Mouse (Mus musculus): Measurements from ENCODE around the gene Nhsl2. TPM values are rescaled to one million over a fixed set of nuclear protein-coding genes. Genes with fewer than 3 reads are reported as not detected.

Gene Nhsl2
- polyA plus RNA-seq, 1 experiment from 2014 or later = 30.5 TPM

DNA sequence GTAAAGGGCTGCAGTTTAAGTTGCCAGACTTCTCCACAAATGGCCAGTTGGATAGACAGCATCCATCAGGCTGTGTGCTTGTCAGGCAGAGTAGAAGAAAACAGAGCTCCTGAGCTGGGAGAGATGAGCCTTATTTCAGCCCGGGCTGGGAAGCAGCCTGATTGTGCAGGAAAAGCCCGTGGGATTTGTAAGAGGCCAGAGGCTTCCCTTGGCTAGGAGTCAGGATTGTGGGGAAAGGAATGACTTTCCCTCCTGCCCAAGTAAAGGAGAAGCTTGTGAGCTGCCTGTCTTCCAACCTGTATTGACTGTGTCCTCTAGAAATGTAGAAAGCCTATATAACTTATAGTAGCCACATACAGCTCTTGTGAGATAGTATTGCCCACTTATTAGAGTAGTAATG is 27.0 kb downstream of the Nhsl2 start:
- Histone ChIP-seq H3K27ac (no peak overlapping the region), H3K4me3 (no peak overlapping the region), H3K4me1 (peaks cover 18% of the 10 kb centered on the region), H3K9me3 (no peaks in the 10 kb centered on the region), H3K36me3 (no peaks in the 10 kb centered on the region), H3K27me3 (ENCODE audit: insufficient read depth, poor library complexity, severe bottlenecking) (peaks cover 12% of the 10 kb centered on the region; the same call in 1 of the 2 replicates)
- DNase-seq (ENCODE audit: low spot score) = no peak
- WGBS = 51% methylated on average over 2 of the region's 2 CpGs

DNA sequence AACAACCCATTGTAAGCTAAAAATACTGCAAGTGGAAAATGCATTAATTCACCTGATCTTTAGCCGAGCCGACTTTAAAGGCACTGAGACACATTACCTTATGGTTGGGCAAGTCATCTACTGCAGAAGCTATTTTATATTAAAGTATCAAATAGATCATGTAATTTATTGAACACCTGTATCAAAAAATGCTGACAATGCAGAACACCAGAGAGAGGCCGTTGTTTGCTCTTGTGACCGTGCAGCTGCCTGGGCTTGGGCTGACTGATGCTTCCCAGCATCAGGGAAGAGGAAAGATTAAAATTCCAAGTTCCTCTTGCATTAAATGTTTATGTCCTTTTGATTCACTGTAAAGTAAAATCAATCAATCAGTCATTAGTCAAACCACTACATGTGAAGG is 28.7 kb downstream of the Nhsl2 start:
- Histone ChIP-seq H3K9me3 (no peaks in the 10 kb centered on the region), H3K27me3 (ENCODE audit: insufficient read depth, poor library complexity, severe bottlenecking) (peaks cover 12% of the 10 kb centered on the region; the same call in 1 of the 2 replicates), H3K36me3 (no peaks in the 10 kb centered on the region), H3K4me1 (peaks cover 31% of the 10 kb centered on the region), H3K27ac (no peak overlapping the region), H3K4me3 (no peak overlapping the region)
- WGBS = 64% methylated on average over 4 of the region's 4 CpGs
- DNase-seq (ENCODE audit: low spot score) = no peak

DNA sequence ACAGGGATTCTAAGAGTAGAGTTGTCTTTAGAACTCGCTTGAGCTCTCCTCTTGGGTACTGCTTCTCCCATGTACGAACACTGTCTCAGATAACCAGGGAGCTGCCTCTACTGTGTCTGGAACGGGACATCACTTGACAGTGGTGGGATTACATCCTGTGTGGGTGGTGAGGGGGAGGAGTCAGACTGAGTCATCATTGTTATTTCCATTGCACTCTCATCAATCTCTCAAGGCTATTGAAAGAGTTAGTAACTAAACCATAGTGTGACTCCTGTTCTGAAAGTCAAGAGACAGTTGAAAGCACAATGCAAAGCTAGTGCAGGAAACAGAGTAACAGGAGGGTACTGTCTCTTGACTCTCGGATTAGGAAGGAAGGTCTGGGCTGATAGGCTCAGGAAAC is 29.4 kb downstream of the Nhsl2 start:
- DNase-seq (ENCODE audit: low spot score) = no peak
- Histone ChIP-seq H3K4me3 (no peak overlapping the region), H3K27ac (no peak overlapping the region), H3K27me3 (ENCODE audit: insufficient read depth, poor library complexity, severe bottlenecking) (peaks cover 16% of the 10 kb centered on the region; the same call in 1 of the 2 replicates), H3K4me1 (peaks cover 37% of the 10 kb centered on the region), H3K9me3 (no peaks in the 10 kb centered on the region), H3K36me3 (no peaks in the 10 kb centered on the region)
- WGBS = 39% methylated on average over 4 of the region's 4 CpGs

DNA sequence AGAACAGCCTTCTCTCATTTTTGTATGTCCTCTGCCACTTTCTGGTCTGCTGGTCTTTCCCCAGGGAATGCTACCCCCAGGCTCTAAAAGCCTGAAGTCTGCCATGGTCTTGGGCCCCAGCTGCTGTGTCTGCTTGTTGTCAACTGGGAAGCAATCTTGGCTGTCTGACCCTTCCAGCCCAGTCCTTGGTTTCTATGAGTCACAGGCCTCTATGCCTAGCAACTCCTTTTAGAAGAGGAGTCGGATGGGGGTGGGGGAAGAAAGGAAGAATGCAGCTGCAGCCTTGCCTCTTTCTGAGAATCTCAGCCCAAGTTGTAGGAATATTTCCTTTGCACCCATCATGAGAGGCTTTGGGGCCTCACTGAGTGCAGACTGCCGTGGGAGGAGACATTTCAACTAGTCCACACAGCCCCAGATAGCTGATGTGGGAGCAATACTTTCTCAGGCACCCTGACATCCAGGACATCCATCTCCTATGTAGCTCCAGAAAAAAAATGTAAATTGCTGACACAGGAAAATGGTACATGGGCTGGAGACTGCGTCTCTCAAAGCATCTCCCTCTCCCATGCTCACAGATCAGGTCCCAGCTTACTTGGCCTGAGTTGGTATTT is 33.1 kb downstream of the Nhsl2 start:
- Histone ChIP-seq H3K9me3 (no peaks in the 10 kb centered on the region), H3K27ac (0 out of 2 replicates have a peak overlapping the region, but pooled peaks have one; percentile 22), H3K27me3 (ENCODE audit: insufficient read depth, poor library complexity, severe bottlenecking) (peaks cover 22% of the 10 kb centered on the region; the same call in 1 of the 2 replicates), H3K36me3 (no peaks in the 10 kb centered on the region), H3K4me1 (peaks cover 30% of the 10 kb centered on the region), H3K4me3 (no peak overlapping the region)
- WGBS = 29% methylated on average over 3 of the region's 3 CpGs
- peak; percentile 80 for DNase-seq (ENCODE audit: low spot score)

DNA sequence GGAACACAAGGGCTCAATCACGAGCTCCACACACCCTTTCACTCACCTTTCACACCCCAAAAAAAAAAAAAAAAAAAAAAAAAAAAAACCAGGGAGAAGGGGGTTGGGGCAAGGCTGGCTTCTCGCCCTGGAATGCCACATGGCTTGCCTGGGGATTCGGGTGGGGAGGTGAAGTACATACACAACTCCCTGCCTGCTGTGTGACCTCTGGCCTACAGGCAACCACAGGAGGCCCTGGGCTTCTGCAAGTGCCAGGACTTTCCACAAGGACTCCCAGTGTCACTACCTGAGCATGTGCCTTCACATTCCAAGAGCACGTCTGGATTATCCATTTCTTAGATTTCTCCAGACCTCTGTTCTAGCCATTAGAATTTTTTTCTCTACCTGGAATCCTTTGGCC is 40.2 kb downstream of the Nhsl2 start:
- peaks cover 16% of the 10 kb centered on the region; the same call in 1 of the 2 replicates for H3K27me3 ChIP-seq (ENCODE audit: insufficient read depth, poor library complexity, severe bottlenecking)
- no peak overlapping the region for H3K4me3 ChIP-seq
- no peak for DNase-seq (ENCODE audit: low spot score)
- no peaks in the 10 kb centered on the region for H3K36me3 ChIP-seq
- no peaks in the 10 kb centered on the region for H3K9me3 ChIP-seq
- no peak overlapping the region for H3K27ac ChIP-seq
- WGBS = 46% methylated on average over 4 of the region's 4 CpGs
- peaks cover 23% of the 10 kb centered on the region for H3K4me1 ChIP-seq

DNA sequence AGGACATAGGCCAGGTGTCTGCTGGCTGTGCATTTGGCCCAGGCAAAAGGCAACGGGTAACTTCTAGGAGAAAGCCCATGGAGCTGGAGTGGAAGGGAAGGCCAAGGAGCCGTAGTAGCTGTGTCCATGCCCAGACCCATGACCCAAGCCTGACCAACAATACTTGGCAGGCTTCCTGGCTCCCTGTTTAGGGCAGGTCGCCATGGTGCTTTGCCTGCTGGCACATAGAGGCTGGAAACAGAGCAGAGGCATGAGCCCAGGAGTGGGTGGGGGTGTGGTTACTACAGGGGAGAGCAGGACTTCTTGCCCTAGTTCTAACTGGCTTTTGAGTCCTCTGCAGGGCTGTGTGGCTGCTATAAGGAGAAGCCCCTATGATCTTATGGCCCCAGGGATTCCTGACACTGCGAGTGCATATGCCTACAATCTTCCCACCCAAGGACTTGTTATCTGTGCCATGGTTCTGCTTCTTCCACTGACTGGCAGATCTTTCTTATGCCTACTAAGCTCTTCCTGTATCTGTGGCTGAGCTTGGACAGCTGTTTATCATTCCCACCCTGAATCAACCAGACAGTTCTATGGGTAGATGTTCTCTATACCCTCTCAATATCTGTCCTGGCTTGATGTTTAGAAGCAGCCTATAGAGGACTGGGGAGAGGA is 40.8 kb downstream of the Nhsl2 start:
- DNase-seq (ENCODE audit: low spot score) = no peak
- Histone ChIP-seq H3K4me1 (peaks cover 23% of the 10 kb centered on the region), H3K9me3 (no peaks in the 10 kb centered on the region), H3K36me3 (no peaks in the 10 kb centered on the region), H3K27ac (no peak overlapping the region), H3K4me3 (no peak overlapping the region), H3K27me3 (ENCODE audit: insufficient read depth, poor library complexity, severe bottlenecking) (peaks cover 13% of the 10 kb centered on the region; the same call in 1 of the 2 replicates)
- 75% methylated on average over 4 of the region's 4 CpGs for WGBS

DNA sequence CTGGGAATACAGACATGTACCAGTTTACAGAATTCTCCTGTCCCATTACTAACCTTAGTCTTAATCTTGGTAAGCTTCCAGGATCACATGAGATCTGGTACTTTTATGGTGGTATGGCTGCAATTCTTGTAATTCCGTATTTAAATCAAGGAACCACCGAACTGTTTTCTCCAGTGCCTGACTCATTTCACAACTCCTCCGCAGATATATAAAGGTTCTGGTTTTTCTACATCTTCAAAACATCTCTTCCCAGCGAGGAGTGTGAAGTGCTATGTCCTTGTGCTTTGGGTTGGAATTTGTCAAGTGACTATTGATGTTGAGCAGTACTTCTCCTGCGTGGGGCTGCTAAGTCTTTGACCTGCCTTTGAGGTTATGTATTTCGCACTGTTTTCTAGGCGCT is 44.6 kb downstream of the Nhsl2 start:
- WGBS = 54% methylated on average over 7 of the region's 7 CpGs
- peaks cover 28% of the 10 kb centered on the region; the same call in 1 of the 2 replicates for H3K27me3 ChIP-seq (ENCODE audit: insufficient read depth, poor library complexity, severe bottlenecking)
- no peaks in the 10 kb centered on the region for H3K9me3 ChIP-seq
- H3K4me1 ChIP-seq = peaks cover 18% of the 10 kb centered on the region
- no peak overlapping the region for H3K27ac ChIP-seq
- no peak for DNase-seq (ENCODE audit: low spot score)
- no peaks in the 10 kb centered on the region for H3K36me3 ChIP-seq
- H3K4me3 ChIP-seq = no peak overlapping the region

DNA sequence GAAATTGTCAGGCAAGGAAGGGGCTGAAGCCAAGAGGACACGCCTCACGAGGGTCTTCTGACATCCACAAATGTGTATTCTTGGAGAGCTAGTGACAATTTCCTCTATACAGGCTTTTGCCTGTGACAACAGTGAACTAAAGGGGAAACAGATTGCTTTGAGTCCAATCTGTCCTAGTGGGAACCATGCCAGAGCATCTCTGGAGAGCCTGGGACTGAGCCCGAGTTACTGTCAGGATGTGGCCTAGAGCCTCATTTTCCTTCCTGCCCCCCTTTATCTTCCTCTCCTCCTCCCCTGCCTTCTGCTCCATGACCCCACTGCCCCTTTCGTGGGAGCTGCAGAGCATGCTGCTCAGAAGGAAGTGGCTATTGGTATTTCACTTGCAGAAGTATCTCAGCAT is 49.2 kb downstream of the Nhsl2 start:
- no peak for DNase-seq (ENCODE audit: low spot score)
- Histone ChIP-seq H3K36me3 (no peaks in the 10 kb centered on the region), H3K27ac (no peak overlapping the region), H3K9me3 (no peaks in the 10 kb centered on the region), H3K4me3 (no peak overlapping the region), H3K27me3 (ENCODE audit: insufficient read depth, poor library complexity, severe bottlenecking) (peaks cover 33% of the 10 kb centered on the region; the same call in 1 of the 2 replicates), H3K4me1 (peaks cover 22% of the 10 kb centered on the region; the same call in 1 of the 2 replicates)
- 56% methylated on average over 4 of the region's 4 CpGs for WGBS

DNA sequence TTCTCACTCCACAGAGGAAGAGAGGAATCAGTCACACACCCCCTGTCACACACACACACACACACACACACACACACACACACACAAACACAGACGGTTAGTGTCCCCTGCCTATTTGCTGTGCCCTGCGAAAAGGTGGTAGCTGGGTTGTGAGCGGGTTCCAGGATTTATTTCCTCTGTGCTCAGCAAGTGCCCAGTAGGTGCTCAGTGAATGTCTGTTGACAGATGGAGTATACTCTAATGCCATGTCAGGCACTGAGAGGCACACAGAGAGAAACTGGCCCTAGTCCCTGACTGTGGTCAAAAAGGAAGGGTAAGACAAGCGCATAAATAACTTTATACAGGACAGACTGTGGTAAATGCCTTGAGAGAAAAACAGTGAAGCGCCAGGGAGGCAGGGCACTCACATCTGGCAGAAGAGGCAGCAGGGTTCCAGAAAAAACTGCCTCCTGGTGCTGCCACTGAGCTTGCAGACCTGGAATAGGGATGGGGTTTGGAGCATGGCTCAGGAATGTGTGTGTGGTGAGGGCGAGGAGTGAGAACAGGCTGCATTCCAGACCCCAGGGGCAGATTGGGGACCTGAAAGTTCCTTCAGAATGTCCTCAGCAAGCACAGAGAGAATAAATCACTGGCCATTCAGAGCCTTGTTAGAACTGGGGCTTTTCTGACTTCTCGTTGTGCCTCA is 52.8 kb downstream of the Nhsl2 start:
- Histone ChIP-seq H3K27me3 (ENCODE audit: insufficient read depth, poor library complexity, severe bottlenecking) (peaks cover 29% of the 10 kb centered on the region; the same call in 1 of the 2 replicates), H3K4me1 (peaks cover 13% of the 10 kb centered on the region; the same call in 1 of the 2 replicates), H3K36me3 (no peaks in the 10 kb centered on the region), H3K27ac (0 out of 2 replicates have a peak overlapping the region, but pooled peaks have one; percentile 22), H3K4me3 (no peak overlapping the region), H3K9me3 (no peaks in the 10 kb centered on the region)
- 56% methylated on average over 7 of the region's 7 CpGs for WGBS
- no peak for DNase-seq (ENCODE audit: low spot score)

DNA sequence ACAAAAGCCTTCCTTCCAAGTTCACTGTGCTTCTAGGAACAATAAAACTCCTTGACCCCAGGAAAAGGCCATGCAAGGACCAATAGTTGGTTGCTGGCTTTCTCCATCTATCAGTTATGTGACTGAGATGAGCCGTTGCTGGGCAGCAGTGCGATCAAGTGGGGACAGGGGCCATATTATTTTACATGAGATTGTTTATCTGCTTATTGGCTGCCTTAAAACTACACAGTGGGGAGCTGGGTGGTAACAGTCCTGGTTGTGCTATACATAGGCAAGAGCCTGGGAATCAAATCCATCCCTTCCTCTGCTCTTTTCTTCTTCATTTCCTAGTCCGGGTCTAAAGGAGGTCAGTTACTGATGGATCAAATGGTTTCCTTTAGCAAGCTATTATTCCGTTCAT is 53.4 kb downstream of the Nhsl2 start:
- Histone ChIP-seq H3K36me3 (no peaks in the 10 kb centered on the region), H3K4me3 (no peak overlapping the region), H3K27ac (0 out of 2 replicates have a peak overlapping the region, but pooled peaks have one; percentile 22), H3K4me1 (peaks cover 13% of the 10 kb centered on the region; the same call in 1 of the 2 replicates), H3K27me3 (ENCODE audit: insufficient read depth, poor library complexity, severe bottlenecking) (peaks cover 23% of the 10 kb centered on the region; the same call in 1 of the 2 replicates), H3K9me3 (no peaks in the 10 kb centered on the region)
- DNase-seq (ENCODE audit: low spot score) = no peak
- WGBS = 77% methylated on average over 4 of the region's 4 CpGs

DNA sequence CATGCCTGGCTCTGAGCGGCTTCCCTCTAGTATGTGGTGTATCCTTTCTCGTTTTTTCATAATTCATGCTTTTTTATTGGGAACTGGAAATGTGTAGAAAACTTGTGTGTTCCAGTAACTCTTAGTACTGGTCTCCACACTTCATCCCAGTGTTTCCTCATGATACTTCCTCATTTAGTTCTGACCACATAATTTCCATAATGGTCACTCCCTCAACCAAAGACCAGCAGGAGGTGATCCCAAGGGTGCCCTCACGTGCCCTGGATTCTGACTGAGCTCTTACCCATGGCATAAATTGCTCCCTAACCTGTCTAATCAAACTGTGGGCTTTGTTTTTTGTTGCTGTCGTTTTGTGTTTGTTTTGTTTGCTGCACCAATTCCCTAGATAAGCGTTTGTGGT is 58.1 kb downstream of the Nhsl2 start:
- peaks cover 6% of the 10 kb centered on the region; the same call in 1 of the 2 replicates for H3K4me1 ChIP-seq
- H3K4me3 ChIP-seq = no peak overlapping the region
- H3K36me3 ChIP-seq = no peaks in the 10 kb centered on the region
- H3K27me3 ChIP-seq (ENCODE audit: insufficient read depth, poor library complexity, severe bottlenecking) = peaks cover 14% of the 10 kb centered on the region; the same call in 1 of the 2 replicates
- WGBS = 52% methylated on average over 5 of the region's 5 CpGs
- H3K27ac ChIP-seq = no peak overlapping the region
- no peaks in the 10 kb centered on the region for H3K9me3 ChIP-seq
- DNase-seq (ENCODE audit: low spot score) = no peak

DNA sequence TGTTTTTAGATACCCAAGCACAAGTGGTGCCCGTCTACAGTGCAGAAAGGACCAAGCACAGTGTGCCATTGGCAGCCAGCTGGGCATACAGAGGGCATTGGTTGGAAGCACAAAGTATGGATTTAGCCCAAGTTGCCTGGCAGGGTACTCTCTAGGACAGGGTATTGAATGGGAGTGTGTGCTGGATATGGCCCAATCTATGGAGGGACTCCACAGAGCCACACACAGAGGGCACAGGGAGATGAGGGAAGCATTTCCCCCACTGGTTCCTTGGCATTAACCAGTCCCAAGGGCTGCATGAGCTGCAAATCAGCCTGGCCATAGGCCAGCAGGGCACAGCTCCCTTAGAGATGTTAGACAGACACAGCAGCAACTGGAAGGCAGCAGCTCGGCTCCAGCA is 79.9 kb downstream of the Nhsl2 start:
- H3K27ac ChIP-seq = no peak overlapping the region
- no peak overlapping the region for H3K4me3 ChIP-seq
- no peaks in the 10 kb centered on the region for H3K4me1 ChIP-seq
- H3K27me3 ChIP-seq (ENCODE audit: insufficient read depth, poor library complexity, severe bottlenecking) = peaks cover 37% of the 10 kb centered on the region
- WGBS = 92% methylated on average over 2 of the region's 2 CpGs
- no peak for DNase-seq (ENCODE audit: low spot score)
- no peaks in the 10 kb centered on the region for H3K9me3 ChIP-seq
- no peaks in the 10 kb centered on the region for H3K36me3 ChIP-seq

DNA sequence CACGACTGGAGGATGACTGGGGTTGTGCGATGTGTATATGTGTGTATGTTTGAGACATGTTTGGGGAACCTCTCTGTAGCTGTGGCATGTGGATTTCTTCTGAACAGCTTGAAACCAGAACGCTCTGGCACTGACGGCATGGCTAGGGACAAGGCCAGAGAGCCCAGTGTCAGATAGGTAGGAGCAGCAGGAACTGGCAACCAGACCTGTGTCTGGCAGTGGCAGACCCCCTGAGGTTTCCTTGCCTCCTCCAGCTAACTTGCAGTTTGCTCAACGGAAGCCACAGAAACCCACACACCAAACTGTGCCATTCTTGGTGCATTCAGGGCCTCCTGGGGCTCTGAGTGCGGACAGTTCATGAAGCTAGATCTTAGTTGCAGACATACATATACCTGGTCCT is 81.1 kb downstream of the Nhsl2 start:
- DNase-seq (ENCODE audit: low spot score) = no peak
- WGBS = 83% methylated on average over 6 of the region's 6 CpGs
- Histone ChIP-seq H3K4me3 (no peak overlapping the region), H3K4me1 (0 out of 2 replicates have a peak, but pooled peaks cover 4% of the 10 kb centered on the region), H3K27me3 (ENCODE audit: insufficient read depth, poor library complexity, severe bottlenecking) (peaks cover 39% of the 10 kb centered on the region), H3K27ac (no peak overlapping the region), H3K9me3 (no peaks in the 10 kb centered on the region), H3K36me3 (no peaks in the 10 kb centered on the region)

All from heart, embryonic 10.5 days (tissue).